1 mouse cellular context compared by ENCODE assay signal in the genomic region with DNA sequence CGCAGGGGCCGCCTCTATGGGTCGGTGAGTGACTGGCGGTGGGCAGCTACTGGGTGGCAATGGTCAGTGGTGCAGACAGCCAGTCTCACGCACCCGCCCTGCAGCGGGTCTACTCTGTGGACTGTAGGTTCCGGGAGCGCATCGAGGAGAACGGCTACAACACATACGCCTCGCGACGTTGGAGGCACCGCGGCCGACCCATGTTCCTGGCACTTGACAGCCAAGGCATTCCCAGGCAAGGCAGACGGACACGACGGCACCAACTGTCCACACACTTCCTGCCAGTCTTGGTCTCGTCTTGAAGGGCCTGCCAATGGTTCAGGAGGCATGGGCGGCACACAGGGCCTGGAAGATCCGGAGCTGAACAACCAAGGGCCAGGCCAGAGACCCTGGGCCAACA.
TF ChIP-seq lines count a peak whose summit lies in the region.

No protein-coding gene starts in this region.

TF ChIP-seq in myocyte, 11 proteins besides CTCF, POLR2A, EP300 and RAD21:
- no peak for TF ChIP-seq USF1 (IDR thresholded peaks at IDR 0.05; ENCODE audit: low read depth)
- TF ChIP-seq POLR2AphosphoS2 (IDR thresholded peaks at IDR 0.05; ENCODE audit: insufficient read length, low read depth), result peak; percentile 58
